ENCODE assay signal across 11 mouse cellular contexts in genomic region chrX:102060243-102060642, GRCm38 (mm10). TPM values are rescaled to one million over a fixed set of nuclear protein-coding genes. Genes with fewer than 3 reads are reported as not detected.
DNase-seq lines count a peak whose midpoint lies in the region; ATAC-seq and TF ChIP-seq lines count a peak whose summit lies in the region.
"Had no signal": no experiment of that assay in that cellular context is flagged by ENCODE, and none has a peak within 500 bp of the region (broad histone marks: within the 10 kb centered on the region; RNA-seq: fewer than 3 reads in every experiment).

No protein-coding gene starts in this region.

- no peaks in the 10 kb centered on the region for H3K4me1 ChIP-seq in heart, postnatal 0 days (ENCODE audit: control insufficient read depth, insufficient read depth)

- H3K4me2 ChIP-seq in heart, postnatal 0 days (ENCODE audit: low read depth, low read length): no peak overlapping the region
- H3K4me2 ChIP-seq in myocyte (ENCODE audit: low read depth): peak overlapping the region; percentile 38
- H3K4me2 ChIP-seq: kidney, embryonic 15.5 days; neural tube, embryonic 13.5 days had no signal

- H3K9me3 ChIP-seq in heart, postnatal 0 days (replicated peaks; ENCODE audit: control insufficient read depth, low read length): no peaks in the 10 kb centered on the region
- H3K9me3 ChIP-seq: kidney, embryonic 15.5 days; neural tube, embryonic 13.5 days had no signal

- H3K27me3 ChIP-seq in heart, postnatal 0 days (ENCODE audit: control insufficient read depth, insufficient read depth, low read length): no peaks in the 10 kb centered on the region
- H3K27me3 ChIP-seq in myocyte (ENCODE audit: control insufficient read depth, insufficient read depth, insufficient read length): no peaks in the 10 kb centered on the region

- no peak overlapping the region for H3K4me3 ChIP-seq in heart, postnatal 0 days (ENCODE audit: low read depth, low read length)
- H3K4me3 ChIP-seq in myocyte: no peak overlapping the region
- H3K4me3 ChIP-seq: kidney, embryonic 15.5 days; neural tube, embryonic 13.5 days had no signal

- H3K27ac ChIP-seq in heart, postnatal 0 days (ENCODE audit: low read depth): peak overlapping the region; percentile 7; the same call in 1 of the 2 replicates
- H3K27ac ChIP-seq: kidney, embryonic 15.5 days; neural tube, embryonic 13.5 days had no signal

- H3K79me2 ChIP-seq in myocyte (ENCODE audit: control insufficient read depth, insufficient read depth): no peaks in the 10 kb centered on the region

- 49% methylated on average over 5 of the region's 5 CpGs for WGBS in heart, postnatal 0 days

- no peak for DNase-seq in heart, postnatal 0 days (ENCODE audit: low spot score)
- no peak for DNase-seq in heart, postnatal 25 days (ENCODE audit: low spot score)
- peak; percentile 13 for DNase-seq in urinary bladder, postnatal 14 days (ENCODE audit: low spot score)
- DNase-seq in urinary bladder, adult 2 months (ENCODE audit: low spot score): no peak
- DNase-seq in cerebellum, postnatal 36 days: peak; percentile 76 to 89
- no peak for DNase-seq in natural killer cell, adult 2 months (ENCODE audit: low spot score in 2 of 2)
- DNase-seq in thymus, postnatal 0 days (ENCODE audit: low spot score): no peak
- DNase-seq: thymus, adult 2 months had no signal

- intact Hi-C loops in heart, postnatal 25 days (cut with DNase I): loop anchor here (10.0 kb wide), 1 partner anchor 255 kb away; no protein-coding TSS in a partner anchor

- TF ChIP-seq CTCF in heart, postnatal 0 days (IDR thresholded peaks at IDR 0.05; ENCODE audit: low read depth): no peak

- H3K9ac ChIP-seq in heart, postnatal 0 days (replicated peaks; ENCODE audit: low read depth, low read length): no peak overlapping the region
- H3K9ac ChIP-seq: kidney, embryonic 15.5 days; neural tube, embryonic 13.5 days had no signal

- no peaks in the 10 kb centered on the region for H3K36me3 ChIP-seq in heart, postnatal 0 days (replicated peaks; ENCODE audit: control insufficient read depth, insufficient read depth, low read length)
- no peaks in the 10 kb centered on the region for H3K36me3 ChIP-seq in myocyte (ENCODE audit: control insufficient read depth, insufficient read depth)
- H3K36me3 ChIP-seq: kidney, embryonic 15.5 days; neural tube, embryonic 13.5 days had no signal

- TF ChIP-seq EP300 in heart, postnatal 0 days (IDR thresholded peaks at IDR 0.05; ENCODE audit: low read depth): no peak

- H3ac ChIP-seq in myocyte (ENCODE audit: control insufficient read depth, insufficient read length): no peak overlapping the region

- no peak for TF ChIP-seq POLR2A in myocyte (IDR thresholded peaks at IDR 0.05; ENCODE audit: insufficient read length, low read depth)

- ATAC-seq in heart, postnatal 0 days (ENCODE audit: insufficient read depth, low read depth): peak; percentile 36; the same call in 1 of the 2 replicates

TF ChIP-seq in myocyte, 11 proteins besides CTCF, POLR2A, EP300 and RAD21:
- TF ChIP-seq MYOD1 (IDR thresholded peaks at IDR 0.05; ENCODE audit: control insufficient read depth in 1 of 3, insufficient read length in 2 of 3, low read depth in 2 of 3) (peak in 1 of 3 experiments; percentile 29), MYOG (IDR thresholded peaks at IDR 0.05; ENCODE audit: control insufficient read depth in 1 of 3, insufficient read depth in 1 of 3, insufficient read length in 2 of 3, low read depth in 2 of 3) (peak in 1 of 3 experiments; percentile 15), TCF3 (IDR thresholded peaks at IDR 0.05; ENCODE audit: insufficient read length, low read depth) (no peak)
TF ChIP-seq in myocyte: peak in this region for 2.

RNA-seq across cellular contexts. Expression of gene Rtl5, which starts 10.9 kb away (rescaled TPM):
- total RNA-seq in heart, postnatal 0 days (2014; rRNA removed; ENCODE audit: low replicate concordance): 0.04 and 3.3 TPM in 2 replicates
- 0.59 and 0.81 TPM in 2 replicates for polyA plus RNA-seq in heart, postnatal 0 days (2015; fragmentation: Nextera tagmentation; extraction: Ambion mirVana)
- total RNA-seq in heart, postnatal 25 days (2021): 1 to 10 TPM; 1.4 to 1.8 TPM
- 4.7 and 7.0 TPM in 2 replicates for polyA plus RNA-seq in urinary bladder, adult 2 months (2012; rRNA removed)
- 0.16 TPM for polyA plus RNA-seq in myocyte (2012; fragmentation: generic; extraction: Trizol)
- 0.13 and 0.18 TPM in 2 replicates for polyA plus RNA-seq in thymus, postnatal 0 days (2015; fragmentation: Nextera tagmentation; extraction: Ambion mirVana)

RNA-seq across cellular contexts. Expression of gene Pin4, which starts 59.0 kb away (rescaled TPM):
- total RNA-seq in heart, postnatal 0 days (2014; rRNA removed; ENCODE audit: low replicate concordance): not detected in 2 replicates
- polyA plus RNA-seq in heart, postnatal 0 days (2015; fragmentation: Nextera tagmentation; extraction: Ambion mirVana): 52.9 and 69.3 TPM in 2 replicates
- total RNA-seq in heart, postnatal 25 days (2021): 10 to 100 TPM; 17.5 to 20.2 TPM
- 55.1 and 55.6 TPM in 2 replicates for polyA plus RNA-seq in urinary bladder, adult 2 months (2012; rRNA removed)
- polyA plus RNA-seq in myocyte (2012; fragmentation: generic; extraction: Trizol): 59.6 TPM
- polyA plus RNA-seq in thymus, postnatal 0 days (2015; fragmentation: Nextera tagmentation; extraction: Ambion mirVana): 68.0 and 70.3 TPM in 2 replicates

Comparison
In these comparisons a context has a peak if more than half of its experiments do, and no peak if none do; other contexts are left out.
1. DNase-seq: peak in urinary bladder, postnatal 14 days (single experiment) and cerebellum, postnatal 36 days (2 of 2); none in heart, postnatal 0 days (single experiment), heart, postnatal 25 days (single experiment), urinary bladder, adult 2 months (single experiment), natural killer cell, adult 2 months (0 of 2) and thymus, postnatal 0 days (single experiment).